Mouse (Mus musculus): ENCODE measurements around the gene Ncoa1.

GRCm38 (mm10) chr12:4322227-4322626 lies 154.8 kb downstream of the Ncoa1 start:
- TF ChIP-seq POLR2A (IDR thresholded peaks at IDR 0.05; ENCODE audit: extremely low read depth, insufficient read depth, low read length) (no peak), CTCF (IDR thresholded peaks at IDR 0.05; ENCODE audit: low read depth, low read length) (no peak)

All from liver, adult 2 months (tissue).